Mouse (Mus musculus) liver, embryonic 11.5 days (tissue): Measurements from ENCODE around the gene Hbq1a. TPM values are rescaled to one million over a fixed set of nuclear protein-coding genes. Genes with fewer than 3 reads are reported as not detected.

Source experiments
- ATAC-seq: fragments of 200-750 bp; cut with Nextera tagmentation; replicated peaks from 2 replicates; pipeline ENCODE4 v1.8.0; 2017; ENCODE audit warnings: moderate number of reproducible peaks, mild to moderate bottlenecking, moderate TSS enrichment, moderate library complexity; ENCODE audit not compliant: low FRiP score
- DNase-seq: peaks from one replicate; pipeline ENCODE4 v3.0.0-alpha.2; 2017; ENCODE audit warnings: low spot score
- H3K27ac ChIP-seq: fragments of 300-500 bp; sonication (generic); 2 replicates; pipeline ENCODE4 v1.5.1; 2014; ENCODE audit warnings: mild to moderate bottlenecking, low read depth, low read length, control low read depth
- H3K27me3 ChIP-seq: fragments of 300-500 bp; sonication (generic); replicated peaks from 2 replicates; pipeline ENCODE4 v1.6.1; 2014; ENCODE audit warnings: low read length, mixed read lengths; ENCODE audit not compliant: control insufficient read depth, insufficient read depth
- H3K36me3 ChIP-seq: fragments of 300-500 bp; sonication (generic); 2 replicates; pipeline ENCODE4 v1.6.1; 2014; ENCODE audit warnings: mild to moderate bottlenecking, low read length, moderate library complexity, mixed read lengths; ENCODE audit not compliant: control insufficient read depth, insufficient read depth
- H3K4me1 ChIP-seq: fragments of 300-500 bp; sonication (generic); replicated peaks from 2 replicates; pipeline ENCODE4 v1.6.1; 2014; ENCODE audit warnings: low read length, mixed read lengths; ENCODE audit not compliant: control insufficient read depth, insufficient read depth
- H3K4me2 ChIP-seq: fragments of 300-500 bp; sonication (generic); 2 replicates; pipeline ENCODE4 v1.6.1; 2014; ENCODE audit warnings: mild to moderate bottlenecking, control low read depth, moderate library complexity
- H3K4me3 ChIP-seq: fragments of 300-500 bp; sonication (generic); 2 replicates; pipeline ENCODE4 v1.5.1; 2014; ENCODE audit warnings: low read depth, low read length, control low read depth
- H3K9ac ChIP-seq: fragments of 300-500 bp; sonication (generic); 2 replicates; pipeline ENCODE4 v1.6.1; 2014; ENCODE audit warnings: low read depth, low read length, control low read depth
- H3K9me3 ChIP-seq: fragments of 300-500 bp; sonication (generic); 2 replicates; pipeline ENCODE4 v1.6.1; 2016; ENCODE audit warnings: low read length, inconsistent platforms, mixed read lengths; ENCODE audit not compliant: control insufficient read depth
- WGBS: fragments of 180-500 bp; shearing (Covaris S2); extraction: QIAGEN DNeasy Blood & Tissue Kit; methylation state at CpG from one replicate; pipeline ENCODE4 v1.1.7; 2014; 5-methylcytosine and 5-hydroxymethylcytosine counted together
- polyA plus RNA-seq: library from polyadenylated mRNA; unstranded; fragments of >200 nt; fragmentation: Nextera tagmentation; extraction: Ambion mirVana; gene quantifications from 2 replicates; pipeline ENCODE4 v1.2.1, GENCODE M21; 2014

The Hbq1a gene
- polyA plus RNA-seq, 1 experiment from 2014 or later = 0.92 TPM

- H3K36me3 ChIP-seq = no peaks in the 10 kb centered on the region
- ATAC-seq = no peak
- H3K4me3 ChIP-seq = no peak overlapping the region
- H3K4me1 ChIP-seq = no peaks in the 10 kb centered on the region
- H3K4me2 ChIP-seq = no peak overlapping the region
- no peaks in the 10 kb centered on the region for H3K9me3 ChIP-seq
- no peak for DNase-seq
- peaks cover 9% of the 10 kb centered on the region for H3K27me3 ChIP-seq
- H3K27ac ChIP-seq = no peak overlapping the region
- WGBS = 44% methylated on average over 2 of the region's 2 CpGs
- H3K9ac ChIP-seq = no peak overlapping the region
Measured at GRCm38 (mm10) chr11:32302824-32303419, 3.1 kb downstream of the Hbq1a start.

GRCm38 (mm10) chr11:32303455-32303854, 3.6 kb downstream of the Hbq1a start:
- no peak for DNase-seq
- no peaks in the 10 kb centered on the region for H3K36me3 ChIP-seq
- H3K4me2 ChIP-seq = no peak overlapping the region
- no peak overlapping the region for H3K27ac ChIP-seq
- no peak overlapping the region for H3K9ac ChIP-seq
- no peak for ATAC-seq
- no peaks in the 10 kb centered on the region for H3K4me1 ChIP-seq
- peaks cover 9% of the 10 kb centered on the region for H3K27me3 ChIP-seq
- no peak overlapping the region for H3K4me3 ChIP-seq
- H3K9me3 ChIP-seq = no peaks in the 10 kb centered on the region
- WGBS = 77% methylated on average over 1 of the region's 1 CpGs

- Histone ChIP-seq H3K36me3 (no peaks in the 10 kb centered on the region), H3K9me3 (no peaks in the 10 kb centered on the region), H3K27me3 (peaks cover 4% of the 10 kb centered on the region; the same call in 1 of the 2 replicates), H3K4me2 (no peak overlapping the region), H3K4me3 (no peak overlapping the region), H3K4me1 (no peaks in the 10 kb centered on the region), H3K9ac (no peak overlapping the region), H3K27ac (no peak overlapping the region)
- ATAC-seq (peak; percentile 66), DNase-seq (no peak)
- WGBS = 79% methylated on average over 1 of the region's 1 CpGs
Measured at GRCm38 (mm10) chr11:32307006-32307405, 7.1 kb downstream of the Hbq1a start.

- Histone ChIP-seq H3K4me2 (no peak overlapping the region), H3K9ac (no peak overlapping the region), H3K27me3 (0 out of 2 replicates have a peak, but pooled peaks cover 2% of the 10 kb centered on the region), H3K36me3 (no peaks in the 10 kb centered on the region), H3K27ac (no peak overlapping the region), H3K4me3 (no peak overlapping the region), H3K9me3 (no peaks in the 10 kb centered on the region), H3K4me1 (no peaks in the 10 kb centered on the region)
- no peak for ATAC-seq
- WGBS = 72% methylated on average over 4 of the region's 4 CpGs
- DNase-seq = no peak
Measured at GRCm38 (mm10) chr11:32309446-32309845, 9.6 kb downstream of the Hbq1a start.

GRCm38 (mm10) chr11:32309928-32310327, 10.1 kb downstream of the Hbq1a start:
- no peak overlapping the region for H3K9ac ChIP-seq
- no peak overlapping the region for H3K4me3 ChIP-seq
- no peaks in the 10 kb centered on the region for H3K4me1 ChIP-seq
- H3K36me3 ChIP-seq = no peaks in the 10 kb centered on the region
- no peak overlapping the region for H3K27ac ChIP-seq
- DNase-seq (no peak), ATAC-seq (no peak)
- H3K27me3 ChIP-seq = 0 out of 2 replicates have a peak, but pooled peaks cover 2% of the 10 kb centered on the region
- H3K9me3 ChIP-seq = no peaks in the 10 kb centered on the region
- 53% methylated on average over 3 of the region's 3 CpGs for WGBS
- no peak overlapping the region for H3K4me2 ChIP-seq

GRCm38 (mm10) chr11:32316009-32316408, 16.1 kb downstream of the Hbq1a start:
- H3K27ac ChIP-seq = no peak overlapping the region
- no peak for DNase-seq
- ATAC-seq = no peak
- H3K36me3 ChIP-seq = no peaks in the 10 kb centered on the region
- no peaks in the 10 kb centered on the region for H3K4me1 ChIP-seq
- H3K4me2 ChIP-seq = no peak overlapping the region
- no peaks in the 10 kb centered on the region for H3K9me3 ChIP-seq
- H3K27me3 ChIP-seq = no peaks in the 10 kb centered on the region
- 81% methylated on average over 3 of the region's 3 CpGs for WGBS
- no peak overlapping the region for H3K4me3 ChIP-seq
- H3K9ac ChIP-seq = no peak overlapping the region

- no peaks in the 10 kb centered on the region for H3K9me3 ChIP-seq
- no peaks in the 10 kb centered on the region for H3K27me3 ChIP-seq
- H3K27ac ChIP-seq = no peak overlapping the region
- H3K9ac ChIP-seq = no peak overlapping the region
- no peak; the same call in 1 of the 2 replicates for ATAC-seq
- no peak overlapping the region for H3K4me3 ChIP-seq
- no peak for DNase-seq
- H3K4me2 ChIP-seq = no peak overlapping the region
- no peaks in the 10 kb centered on the region for H3K4me1 ChIP-seq
- no peaks in the 10 kb centered on the region for H3K36me3 ChIP-seq
- WGBS = 65% methylated on average over 11 of the region's 11 CpGs
Measured at GRCm38 (mm10) chr11:32320507-32321195, 20.8 kb downstream of the Hbq1a start.

GRCm38 (mm10) chr11:32321196-32321565, 21.3 kb downstream of the Hbq1a start:
- Histone ChIP-seq H3K9ac (no peak overlapping the region), H3K36me3 (no peaks in the 10 kb centered on the region), H3K4me3 (no peak overlapping the region), H3K4me1 (no peaks in the 10 kb centered on the region), H3K27me3 (no peaks in the 10 kb centered on the region), H3K9me3 (no peaks in the 10 kb centered on the region), H3K4me2 (no peak overlapping the region), H3K27ac (no peak overlapping the region)
- DNase-seq = peak; percentile 63
- 32% methylated on average over 8 of the region's 8 CpGs for WGBS
- ATAC-seq = peak; percentile 72

- Histone ChIP-seq H3K9me3 (no peaks in the 10 kb centered on the region), H3K9ac (no peak overlapping the region), H3K27me3 (no peaks in the 10 kb centered on the region; the same call in 1 of the 2 replicates), H3K27ac (no peak overlapping the region), H3K36me3 (no peaks in the 10 kb centered on the region), H3K4me1 (no peaks in the 10 kb centered on the region), H3K4me2 (peak overlapping the region; percentile 48), H3K4me3 (no peak overlapping the region)
- DNase-seq = peak; percentile 89
- peak; percentile 76 for ATAC-seq
- 14% methylated on average over 15 of the region's 15 CpGs for WGBS
Measured at GRCm38 (mm10) chr11:32324609-32325008, 24.7 kb downstream of the Hbq1a start.
